Mouse (Mus musculus): ENCODE measurements at regions not wholly inside any gene's neighbourhood (a gene's known extent, or its start where the extent isn't known, plus 50 kb on each side); places are given as distances from the start of the nearest gene placed in this dataset.

- intact Hi-C loops (cut with DNase I) = no loop called here
- no peak for DNase-seq
Measured at GRCm38 (mm10) chr12:73491370-73491769, 54.8 kb downstream of the Tmem30b start.

GRCm38 (mm10) chr12:73482858-73483257 lies 63.3 kb downstream of the Tmem30b start:
- no peak for DNase-seq
- intact Hi-C loops (cut with DNase I) = no loop called here

GRCm38 (mm10) chr12:73482275-73482674 lies 63.9 kb downstream of the Tmem30b start:
- intact Hi-C loops (cut with DNase I) = no loop called here
- DNase-seq = no peak

GRCm38 (mm10) chr12:73481705-73482104 lies 64.5 kb downstream of the Tmem30b start:
- DNase-seq = no peak
- intact Hi-C loops (cut with DNase I) = no loop called here

- no peak for DNase-seq
- intact Hi-C loops (cut with DNase I) = no loop called here
Measured at GRCm38 (mm10) chr12:73481165-73481564, 65.0 kb downstream of the Tmem30b start.

- intact Hi-C loops (cut with DNase I) = no loop called here
- DNase-seq = no peak
Measured at GRCm38 (mm10) chr12:73480610-73480971, 65.6 kb downstream of the Tmem30b start.

- DNase-seq = no peak
- intact Hi-C loops (cut with DNase I) = no loop called here
Measured at GRCm38 (mm10) chr12:73479932-73480609, 66.1 kb downstream of the Tmem30b start.

GRCm38 (mm10) chr12:73478641-73479040 lies 67.6 kb downstream of the Tmem30b start:
- no peak for DNase-seq
- intact Hi-C loops (cut with DNase I) = no loop called here

- intact Hi-C loops (cut with DNase I) = no loop called here
- no peak for DNase-seq
Measured at GRCm38 (mm10) chr12:73476421-73476858, 69.8 kb downstream of the Tmem30b start.

- no peak for DNase-seq
- intact Hi-C loops (cut with DNase I) = no loop called here
Measured at GRCm38 (mm10) chr12:73475774-73476173, 70.4 kb downstream of the Tmem30b start.

GRCm38 (mm10) chr12:73475020-73475419 lies 71.2 kb downstream of the Tmem30b start:
- DNase-seq = no peak
- intact Hi-C loops (cut with DNase I) = no loop called here

GRCm38 (mm10) chr12:73473111-73473510 lies 73.1 kb downstream of the Tmem30b start:
- intact Hi-C loops (cut with DNase I) = no loop called here
- no peak for DNase-seq

- DNase-seq = no peak
- intact Hi-C loops (cut with DNase I) = no loop called here
Measured at GRCm38 (mm10) chr12:73471966-73472365, 74.2 kb downstream of the Tmem30b start.

GRCm38 (mm10) chr12:73466484-73466883 lies 79.7 kb downstream of the Tmem30b start:
- DNase-seq = no peak

GRCm38 (mm10) chr12:73465975-73466374 lies 80.2 kb downstream of the Tmem30b start:
- no peak for DNase-seq
- intact Hi-C loops (cut with DNase I) = no loop called here

More at GRCm38 (mm10) chr12:73466484-73466883, 79.7 kb downstream of the Tmem30b start:
- intact Hi-C loops (cut with DNase I) = no loop called here

- DNase-seq = no peak
- intact Hi-C loops (cut with DNase I) = no loop called here
Measured at GRCm38 (mm10) chr12:73464311-73464710, 81.9 kb downstream of the Tmem30b start.

- intact Hi-C loops (cut with DNase I) = no loop called here
- DNase-seq = peak; percentile 69 to 73
Measured at GRCm38 (mm10) chr12:73462091-73462490, 84.1 kb downstream of the Tmem30b start.

GRCm38 (mm10) chr12:73460291-73460761 lies 85.9 kb downstream of the Tmem30b start:
- intact Hi-C loops (cut with DNase I) = no loop called here
- no peak for DNase-seq

- intact Hi-C loops (cut with DNase I) = loop anchor here (2.0 to 5.0 kb wide), 3 partner anchors 66 to 404 kb away; partner anchors contain the start of gene Six4
- DNase-seq = no peak
Measured at GRCm38 (mm10) chr12:73451257-73451656, 94.9 kb downstream of the Tmem30b start.

- DNase-seq = no peak
- intact Hi-C loops (cut with DNase I) = loop anchor here (2.0 to 5.0 kb wide), 3 partner anchors 66 to 403 kb away; partner anchors contain the start of gene Six4
Measured at GRCm38 (mm10) chr12:73450541-73450940, 95.7 kb downstream of the Tmem30b start.

GRCm38 (mm10) chr12:73449911-73450520 lies 96.2 kb downstream of the Tmem30b start:
- DNase-seq = peak; percentile 24 to 44
- intact Hi-C loops (cut with DNase I) = loop anchor here (2.0 to 5.0 kb wide), 4 partner anchors 67 to 429 kb away; partner anchors contain the start of gene Six4

- intact Hi-C loops (cut with DNase I) = loop anchor here (2.0 kb wide), 1 partner anchor 428 kb away; no protein-coding TSS in a partner anchor
- DNase-seq = peak; percentile 13 to 22
Measured at GRCm38 (mm10) chr12:73449069-73449468, 97.1 kb downstream of the Tmem30b start.

All from heart, postnatal 36 days (tissue).